Mouse (Mus musculus) forebrain, embryonic 10.5 days (tissue): Measurements from ENCODE around the gene Ltc4s. TPM values are rescaled to one million over a fixed set of nuclear protein-coding genes. Genes with fewer than 3 reads are reported as not detected.

Source experiments
- DNase-seq: peaks from one replicate; pipeline ENCODE4 v3.0.0-alpha.2; 2017; ENCODE audit warnings: low spot score; ENCODE audit errors: extremely low spot score
- H3K27ac ChIP-seq: fragments of 300-500 bp; sonication (generic); 2 replicates; pipeline ENCODE4 v1.5.1; 2016; ENCODE audit warnings: mild to moderate bottlenecking
- H3K27me3 ChIP-seq: fragments of 300-500 bp; sonication (generic); 2 replicates; pipeline ENCODE4 v1.6.1; 2016; ENCODE audit warnings: mild to moderate bottlenecking; ENCODE audit not compliant: poor library complexity, severe bottlenecking
- H3K36me3 ChIP-seq: fragments of 300-500 bp; sonication (generic); replicated peaks from 2 replicates; pipeline ENCODE4 v1.6.1; 2016; ENCODE audit warnings: mild to moderate bottlenecking, moderate library complexity
- H3K4me1 ChIP-seq: fragments of 300-500 bp; sonication (generic); 2 replicates; pipeline ENCODE4 v1.6.1; 2016
- H3K4me3 ChIP-seq: fragments of 300-500 bp; sonication (generic); 2 replicates; pipeline ENCODE4 v1.5.1; 2016; ENCODE audit warnings: mild to moderate bottlenecking, moderate library complexity
- H3K9me3 ChIP-seq: fragments of 300-500 bp; sonication (generic); 2 replicates; pipeline ENCODE4 v1.6.1; 2016; ENCODE audit warnings: mild to moderate bottlenecking, moderate library complexity
- WGBS: fragments of 180-500 bp; shearing (Covaris S2); methylation state at CpG from one replicate; pipeline ENCODE4 v1.1.7; 2016; 5-methylcytosine and 5-hydroxymethylcytosine counted together
- polyA plus RNA-seq: library from polyadenylated mRNA; unstranded; fragments of >200 nt; fragmentation: Nextera tagmentation; extraction: Ambion mirVana; gene quantifications from 2 replicates; pipeline ENCODE4 v1.2.1, GENCODE M21; 2016

Gene Ltc4s
- 0.79 and 1.1 TPM in 2 replicates for polyA plus RNA-seq

DNA sequence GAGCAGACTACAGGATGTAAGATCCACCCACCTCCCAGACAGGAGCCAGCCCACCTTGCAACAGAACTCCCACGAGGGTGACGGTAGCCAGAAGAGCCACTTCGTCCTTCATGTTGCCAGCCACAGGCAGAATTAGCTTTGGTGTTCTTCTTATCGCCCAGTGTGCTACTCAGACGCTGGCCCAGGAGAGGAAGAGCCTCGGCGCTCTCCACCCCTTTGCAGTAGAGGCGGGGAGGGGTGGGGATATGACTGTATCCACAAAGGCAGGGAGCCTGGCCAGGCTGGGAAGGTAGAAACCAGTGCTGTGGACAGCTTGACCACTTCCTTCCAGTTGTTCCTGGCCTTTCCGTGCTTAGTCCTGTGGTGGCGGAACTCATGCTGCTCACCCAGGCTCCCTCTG is at the start of gene Ltc4s:
Gene Ltc4s (minus strand): TSS at position 293 of the 400 bp plus-strand sequence.
- H3K36me3 ChIP-seq, result peaks cover 18% of the 10 kb centered on the region
- DNase-seq, result no peak
- peak within 1 kb of the TSS; percentile 76 for H3K4me3 ChIP-seq
- no peaks in the 10 kb centered on the region for H3K9me3 ChIP-seq
- no peak within 1 kb of the TSS for H3K27ac ChIP-seq
- WGBS, result 49% methylated on average over 10 of the region's 10 CpGs
- H3K27me3 ChIP-seq, result peaks cover 56% of the 10 kb centered on the region
- peaks cover 20% of the 10 kb centered on the region for H3K4me1 ChIP-seq

DNA sequence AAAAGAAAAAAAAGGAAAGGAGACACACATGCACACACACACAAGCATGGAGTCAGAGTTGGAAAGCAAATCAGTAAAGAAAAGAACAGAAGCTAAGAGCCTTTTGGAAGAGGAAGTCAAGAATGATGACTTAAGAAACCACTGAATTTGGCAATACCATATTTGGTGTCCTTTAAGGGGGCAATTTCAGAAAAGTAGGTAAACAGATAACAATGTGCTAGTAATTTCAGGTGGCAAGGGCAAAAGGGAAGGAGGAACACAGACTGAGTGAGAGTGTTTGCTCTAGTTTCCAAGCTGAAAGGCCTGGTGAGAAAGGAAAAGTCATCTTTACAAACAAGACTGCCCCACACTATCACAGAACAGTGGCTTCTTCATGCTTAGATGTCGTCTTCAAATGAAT is 48.0 kb upstream of the Ltc4s start:
- no peak for DNase-seq
- Histone ChIP-seq H3K4me3 (no peak overlapping the region), H3K4me1 (peaks cover 18% of the 10 kb centered on the region), H3K27me3 (no peaks in the 10 kb centered on the region), H3K27ac (no peak overlapping the region), H3K36me3 (peaks cover 59% of the 10 kb centered on the region), H3K9me3 (no peaks in the 10 kb centered on the region)
- 92% methylated on average over 1 of the region's 1 CpGs for WGBS

- Histone ChIP-seq H3K27ac (no peak overlapping the region), H3K27me3 (no peaks in the 10 kb centered on the region), H3K36me3 (peaks cover 66% of the 10 kb centered on the region), H3K4me1 (peaks cover 15% of the 10 kb centered on the region), H3K9me3 (no peaks in the 10 kb centered on the region), H3K4me3 (no peak overlapping the region)
- 92% methylated on average over 7 of the region's 7 CpGs for WGBS
- DNase-seq, result no peak
Measured at GRCm38 (mm10) chr11:50285696-50286095, 47.3 kb upstream of the Ltc4s start.

- DNase-seq, result no peak
- WGBS, result 95% methylated on average over 5 of the region's 5 CpGs
- no peak overlapping the region for H3K4me3 ChIP-seq
- no peaks in the 10 kb centered on the region for H3K9me3 ChIP-seq
- H3K27ac ChIP-seq, result no peak overlapping the region
- peaks cover 70% of the 10 kb centered on the region for H3K36me3 ChIP-seq
- H3K27me3 ChIP-seq, result no peaks in the 10 kb centered on the region
- H3K4me1 ChIP-seq, result peaks cover 11% of the 10 kb centered on the region
Measured at GRCm38 (mm10) chr11:50285263-50285662, 46.8 kb upstream of the Ltc4s start.

DNA sequence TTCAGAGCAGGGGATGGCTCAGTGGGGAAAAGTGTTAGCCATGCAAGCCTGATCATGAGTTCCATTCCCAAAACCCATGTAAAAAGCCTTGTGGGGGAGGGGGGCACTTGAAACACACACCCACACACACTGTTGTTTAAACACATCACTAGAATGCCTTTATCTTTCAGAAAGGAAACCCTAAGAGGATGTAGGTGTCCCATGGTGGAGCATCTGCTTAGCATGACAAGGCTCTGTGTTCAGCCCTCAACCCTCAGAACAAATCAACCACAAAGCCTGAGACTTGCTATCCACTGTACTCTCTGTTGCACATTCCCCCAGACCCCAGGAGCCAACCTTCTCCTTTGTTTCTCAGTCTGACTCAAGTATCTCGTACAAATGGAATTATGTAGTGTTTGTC is 41.6 kb upstream of the Ltc4s start:
- Histone ChIP-seq H3K36me3 (peaks cover 51% of the 10 kb centered on the region), H3K9me3 (no peaks in the 10 kb centered on the region), H3K4me3 (no peak overlapping the region), H3K4me1 (no peaks in the 10 kb centered on the region), H3K27me3 (no peaks in the 10 kb centered on the region), H3K27ac (no peak overlapping the region)
- no peak for DNase-seq
- 86% methylated on average over 1 of the region's 1 CpGs for WGBS

- H3K4me3 ChIP-seq, result no peak overlapping the region
- WGBS, result 90% methylated on average over 4 of the region's 4 CpGs
Measured at GRCm38 (mm10) chr11:50279005-50279404, 40.6 kb upstream of the Ltc4s start.

GRCm38 (mm10) chr11:50277706-50278105 is 39.3 kb upstream of the Ltc4s start:
- no peaks in the 10 kb centered on the region for H3K9me3 ChIP-seq
- WGBS, result 88% methylated on average over 6 of the region's 6 CpGs
- no peaks in the 10 kb centered on the region for H3K4me1 ChIP-seq
- peaks cover 52% of the 10 kb centered on the region for H3K36me3 ChIP-seq
- DNase-seq, result no peak
- H3K27ac ChIP-seq, result no peak overlapping the region
- H3K4me3 ChIP-seq, result no peak overlapping the region
- no peaks in the 10 kb centered on the region for H3K27me3 ChIP-seq

More at GRCm38 (mm10) chr11:50279005-50279404, 40.6 kb upstream of the Ltc4s start:
- Histone ChIP-seq H3K9me3 (no peaks in the 10 kb centered on the region), H3K4me1 (no peaks in the 10 kb centered on the region), H3K36me3 (peaks cover 56% of the 10 kb centered on the region), H3K27ac (no peak overlapping the region), H3K27me3 (no peaks in the 10 kb centered on the region)
- no peak for DNase-seq

- Histone ChIP-seq H3K4me3 (no peak overlapping the region), H3K4me1 (no peaks in the 10 kb centered on the region), H3K36me3 (peaks cover 51% of the 10 kb centered on the region), H3K27ac (no peak overlapping the region), H3K27me3 (no peaks in the 10 kb centered on the region), H3K9me3 (no peaks in the 10 kb centered on the region)
- no peak for DNase-seq
Measured at GRCm38 (mm10) chr11:50277025-50277424, 38.6 kb upstream of the Ltc4s start.

DNA sequence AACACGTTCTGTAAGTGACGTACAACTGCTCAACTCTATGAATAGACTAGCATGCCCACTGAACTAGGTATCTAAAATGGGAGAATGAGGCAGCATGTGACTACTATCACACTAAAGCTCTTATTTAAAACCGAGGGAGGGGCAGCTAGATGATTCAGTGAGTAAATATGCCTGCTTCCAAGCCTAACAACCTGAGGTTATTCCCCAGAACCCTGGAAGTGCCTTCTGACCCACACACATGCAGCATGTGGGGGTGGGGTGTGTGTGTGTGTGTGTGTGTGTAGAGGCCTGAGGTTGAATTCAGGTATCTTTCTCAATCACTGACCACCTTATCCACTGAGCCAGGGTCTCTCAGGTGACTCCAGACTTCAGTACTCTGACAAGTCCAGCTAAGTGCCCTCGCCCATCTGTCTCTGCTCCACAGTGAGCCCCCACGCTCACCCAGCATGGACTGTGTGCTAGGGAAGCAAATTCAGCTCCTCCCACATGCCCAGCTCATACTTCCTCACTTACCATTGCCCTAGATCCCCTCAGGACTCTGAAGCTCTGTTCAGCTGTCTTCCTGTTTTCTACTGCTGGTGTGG is 37.2 kb upstream of the Ltc4s start:
- Histone ChIP-seq H3K27ac (no peak overlapping the region), H3K27me3 (no peaks in the 10 kb centered on the region), H3K4me3 (no peak overlapping the region), H3K36me3 (peaks cover 50% of the 10 kb centered on the region), H3K9me3 (no peaks in the 10 kb centered on the region), H3K4me1 (0 out of 2 replicates have a peak, but pooled peaks cover 3% of the 10 kb centered on the region)
- no peak for DNase-seq
- WGBS, result 94% methylated on average over 5 of the region's 5 CpGs

- Histone ChIP-seq H3K4me1 (0 out of 2 replicates have a peak, but pooled peaks cover 3% of the 10 kb centered on the region), H3K9me3 (no peaks in the 10 kb centered on the region), H3K36me3 (peaks cover 45% of the 10 kb centered on the region), H3K27ac (no peak overlapping the region), H3K27me3 (no peaks in the 10 kb centered on the region), H3K4me3 (no peak overlapping the region)
- DNase-seq, result no peak
- WGBS, result 93% methylated on average over 2 of the region's 2 CpGs
Measured at GRCm38 (mm10) chr11:50275077-50275476, 36.7 kb upstream of the Ltc4s start.

- peaks cover 39% of the 10 kb centered on the region for H3K36me3 ChIP-seq
- 89% methylated on average over 2 of the region's 2 CpGs for WGBS
Measured at GRCm38 (mm10) chr11:50272819-50273218, 34.4 kb upstream of the Ltc4s start.

DNA sequence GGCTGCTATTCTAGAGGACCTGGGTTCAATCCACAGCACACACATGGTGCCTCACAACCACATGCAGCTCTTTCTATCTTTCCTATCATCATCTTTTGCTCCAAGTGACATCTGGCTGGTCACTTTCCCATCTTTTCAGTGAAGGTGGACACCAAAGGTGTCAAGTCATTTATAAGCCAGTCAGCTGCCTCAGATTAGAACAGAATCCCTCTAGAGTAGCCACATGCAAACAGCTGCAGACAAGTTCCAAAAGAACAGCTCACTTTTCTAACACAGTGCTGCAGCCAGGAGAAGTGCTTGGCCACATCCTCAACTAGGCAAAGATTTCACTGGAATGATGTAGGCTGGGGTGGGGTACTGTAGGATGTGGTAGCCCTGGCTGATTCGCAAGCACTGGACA is 31.5 kb upstream of the Ltc4s start:
- Histone ChIP-seq H3K27ac (no peak overlapping the region), H3K9me3 (no peaks in the 10 kb centered on the region), H3K27me3 (no peaks in the 10 kb centered on the region), H3K36me3 (peaks cover 55% of the 10 kb centered on the region), H3K4me1 (0 out of 2 replicates have a peak, but pooled peaks cover 3% of the 10 kb centered on the region), H3K4me3 (no peak overlapping the region)
- DNase-seq, result no peak
- WGBS, result 100% methylated on average over 1 of the region's 1 CpGs

More at GRCm38 (mm10) chr11:50272819-50273218, 34.4 kb upstream of the Ltc4s start:
- no peaks in the 10 kb centered on the region for H3K9me3 ChIP-seq
- no peaks in the 10 kb centered on the region for H3K27me3 ChIP-seq
- 0 out of 2 replicates have a peak, but pooled peaks cover 3% of the 10 kb centered on the region for H3K4me1 ChIP-seq
- no peak overlapping the region for H3K27ac ChIP-seq
- DNase-seq, result no peak
- H3K4me3 ChIP-seq, result no peak overlapping the region

GRCm38 (mm10) chr11:50269163-50269562 is 30.7 kb upstream of the Ltc4s start:
- no peaks in the 10 kb centered on the region for H3K9me3 ChIP-seq
- no peak overlapping the region for H3K4me3 ChIP-seq
- 87% methylated on average over 2 of the region's 2 CpGs for WGBS
- H3K4me1 ChIP-seq, result 0 out of 2 replicates have a peak, but pooled peaks cover 3% of the 10 kb centered on the region
- no peaks in the 10 kb centered on the region for H3K27me3 ChIP-seq
- no peak overlapping the region for H3K27ac ChIP-seq
- no peak for DNase-seq
- H3K36me3 ChIP-seq, result peaks cover 57% of the 10 kb centered on the region
